Mouse (Mus musculus) olfactory bulb, adult 2 months (tissue): ENCODE results near the gene Gm5136.

Experiments used
- CTCF ChIP-seq: fragments of 200-500 bp; IDR thresholded peaks from 2 replicates; pipeline ENCODE4 v1.5.1; 2012; ENCODE audit warnings: low read depth, mild to moderate bottlenecking, low read length, moderate library complexity; ENCODE audit not compliant: insufficient read depth
- POLR2A ChIP-seq: fragments of 200-500 bp; IDR thresholded peaks from 2 replicates; pipeline ENCODE4 v1.6.1; 2012; ENCODE audit warnings: mild to moderate bottlenecking, low read depth, low read length, moderate library complexity; ENCODE audit not compliant: insufficient read depth

DNA sequence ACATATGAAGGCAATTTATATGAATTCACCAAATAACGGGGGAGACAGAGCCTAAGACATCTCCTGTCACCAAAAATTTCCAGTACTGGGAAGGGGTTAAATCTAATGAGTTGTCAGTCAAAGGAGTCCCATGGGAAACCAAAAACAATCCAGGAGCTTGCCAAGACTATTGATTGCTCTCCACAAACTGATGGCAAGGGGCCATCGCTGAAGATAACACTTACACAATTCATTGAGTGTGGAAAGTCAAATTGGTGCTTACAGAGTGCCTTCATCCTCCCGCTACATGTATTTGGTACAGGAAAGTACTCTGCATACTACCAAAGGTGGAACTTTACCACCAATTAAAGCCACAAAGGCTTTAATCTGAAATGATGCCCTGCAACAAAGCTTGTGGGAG, 5.7 kb upstream of the Gm5136 start:
- TF ChIP-seq POLR2A (no peak), CTCF (no peak)
